Mouse (Mus musculus) testis, adult 2 months (tissue): ENCODE data around the gene Smdt1.

Experiments
- CTCF ChIP-seq: fragments of 200-500 bp; IDR thresholded peaks from 2 replicates; pipeline ENCODE4 v1.5.1; 2012; ENCODE audit warnings: low read depth, mild to moderate bottlenecking, inconsistent platforms, low read length, moderate library complexity; ENCODE audit not compliant: control insufficient read depth, insufficient read depth, insufficient replicate concordance
- POLR2A ChIP-seq: fragments of 200-500 bp; IDR thresholded peaks from 2 replicates; pipeline ENCODE4 v1.6.1; 2012; ENCODE audit warnings: low read depth, mild to moderate bottlenecking, inconsistent platforms, low read length, moderate library complexity; ENCODE audit not compliant: control insufficient read depth

- no peak for TF ChIP-seq POLR2A
- no peak for TF ChIP-seq CTCF
These were observed 47.0 kb downstream of the Smdt1 start for GRCm38 (mm10) chr15:82385729-82386128.
